Mouse (Mus musculus) cerebellum, postnatal 4 days (tissue): Measurements from ENCODE around the gene Arhgef3.

Experiments
- DNase-seq, 2 experiments: peaks; one replicate each; pipeline ENCODE4 v3.0.0; 2022; ENCODE audit warnings: low spot score in 2 of 2, mixed read lengths in 1 of 2

Gene Arhgef3

GRCm38 (mm10) chr14:27310559-27311242 is 196.0 kb downstream of the Arhgef3 start:
- DNase-seq: no peak

- DNase-seq: no peak
Measured at GRCm38 (mm10) chr14:27312380-27312779, 197.7 kb downstream of the Arhgef3 start.

DNA sequence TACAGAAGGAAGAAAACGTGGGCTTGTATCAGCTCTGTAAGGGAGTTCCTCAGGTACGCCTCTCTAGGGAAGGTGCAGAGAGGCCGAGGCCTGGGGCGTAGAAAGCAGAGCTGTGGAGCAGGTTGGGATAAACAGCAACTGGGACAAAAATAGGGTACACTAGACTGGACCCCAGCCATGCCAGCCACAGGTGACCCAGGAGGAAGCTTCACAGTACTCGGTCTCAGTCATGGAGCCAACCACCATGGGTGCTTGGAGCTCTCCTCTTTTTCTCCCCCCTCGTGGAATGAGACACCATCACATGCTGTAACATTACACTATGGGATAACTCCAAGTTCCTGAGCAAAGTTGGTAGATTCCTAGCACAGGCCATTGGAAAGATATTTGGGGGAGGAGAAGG is 201.0 kb downstream of the Arhgef3 start:
- DNase-seq: no peak

DNA sequence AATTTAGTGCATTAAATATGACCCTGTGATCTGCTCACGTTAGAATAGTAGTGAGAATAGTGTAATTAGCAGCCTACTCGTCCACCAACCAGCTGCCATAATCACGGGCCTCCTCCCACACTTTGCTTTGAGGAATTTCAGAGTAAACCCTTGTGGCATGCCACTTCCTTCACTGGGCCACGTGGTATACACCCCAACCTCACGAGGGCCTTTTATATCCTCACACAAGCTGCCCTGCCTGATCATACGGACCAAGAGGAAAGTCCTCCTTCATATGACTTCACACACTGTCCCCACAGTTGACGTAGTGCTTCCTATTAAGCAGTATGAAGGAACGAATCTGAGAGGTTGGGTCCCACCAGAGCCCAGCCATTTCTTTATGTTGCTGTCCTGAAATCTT is 202.4 kb downstream of the Arhgef3 start:
- no peak for DNase-seq

DNA sequence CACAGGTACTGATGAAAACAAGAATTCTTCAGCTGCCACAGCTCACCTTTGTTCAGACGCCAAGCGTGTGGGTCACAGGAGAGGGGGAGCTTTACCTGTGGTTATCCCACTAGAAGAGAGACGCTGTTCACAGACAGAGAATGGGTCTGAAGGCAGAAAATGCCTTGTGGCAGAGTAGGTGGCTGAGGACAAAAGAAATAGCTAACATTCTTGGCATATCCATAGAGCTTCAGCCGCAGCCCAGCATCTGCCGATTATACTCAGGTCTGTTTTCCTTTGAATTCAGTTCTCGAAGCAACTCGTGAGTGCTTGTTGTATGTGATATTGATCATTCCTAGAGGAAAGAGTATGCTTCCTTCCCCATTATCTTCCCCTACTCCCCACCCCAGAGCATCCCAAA is 204.7 kb downstream of the Arhgef3 start:
- no peak for DNase-seq

DNA sequence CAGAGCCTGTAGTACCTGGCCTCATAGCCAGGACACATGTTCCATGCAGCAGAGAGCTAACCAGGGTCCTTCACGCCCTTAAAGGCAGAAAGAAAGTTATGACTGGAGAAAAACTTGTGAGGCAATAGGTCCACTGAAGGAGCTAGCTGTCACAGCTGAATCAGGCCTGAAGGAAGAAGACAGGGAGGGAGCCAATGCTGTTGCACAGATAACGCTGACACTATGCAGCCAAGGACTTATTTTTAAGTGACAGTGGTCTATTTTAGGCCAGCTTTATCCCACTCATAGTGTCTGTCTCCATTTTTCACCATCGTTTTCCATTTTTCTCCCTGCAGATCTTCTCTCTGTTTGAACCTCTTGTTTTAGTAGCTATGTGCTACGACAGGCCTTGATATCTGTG is 207.3 kb downstream of the Arhgef3 start:
- DNase-seq: no peak

DNA sequence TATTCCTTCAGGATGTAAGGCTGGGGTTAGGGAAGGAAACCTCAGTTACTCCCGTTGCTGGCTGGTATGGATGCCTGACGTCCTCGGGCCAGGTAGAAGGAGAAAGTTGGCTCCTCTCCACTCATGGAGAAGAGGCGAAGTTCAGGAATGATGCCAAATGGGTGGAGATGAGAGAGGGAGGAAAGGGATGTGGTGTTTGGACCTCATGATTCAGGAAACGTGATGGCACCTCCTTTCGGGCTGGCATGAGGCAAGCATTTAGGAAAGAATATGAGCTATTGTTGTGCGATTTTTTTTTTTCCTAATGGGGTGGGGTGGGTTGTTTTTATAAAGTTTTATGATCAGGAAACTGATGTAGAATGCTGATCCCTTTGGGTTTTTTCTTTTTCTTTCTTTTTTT is 210.0 kb downstream of the Arhgef3 start:
- DNase-seq: no peak

GRCm38 (mm10) chr14:27325537-27325936 is 210.8 kb downstream of the Arhgef3 start:
- DNase-seq: no peak

- no peak for DNase-seq
Measured at GRCm38 (mm10) chr14:27327862-27328261, 213.2 kb downstream of the Arhgef3 start.

GRCm38 (mm10) chr14:27328952-27329351 is 214.3 kb downstream of the Arhgef3 start:
- no peak for DNase-seq

DNA sequence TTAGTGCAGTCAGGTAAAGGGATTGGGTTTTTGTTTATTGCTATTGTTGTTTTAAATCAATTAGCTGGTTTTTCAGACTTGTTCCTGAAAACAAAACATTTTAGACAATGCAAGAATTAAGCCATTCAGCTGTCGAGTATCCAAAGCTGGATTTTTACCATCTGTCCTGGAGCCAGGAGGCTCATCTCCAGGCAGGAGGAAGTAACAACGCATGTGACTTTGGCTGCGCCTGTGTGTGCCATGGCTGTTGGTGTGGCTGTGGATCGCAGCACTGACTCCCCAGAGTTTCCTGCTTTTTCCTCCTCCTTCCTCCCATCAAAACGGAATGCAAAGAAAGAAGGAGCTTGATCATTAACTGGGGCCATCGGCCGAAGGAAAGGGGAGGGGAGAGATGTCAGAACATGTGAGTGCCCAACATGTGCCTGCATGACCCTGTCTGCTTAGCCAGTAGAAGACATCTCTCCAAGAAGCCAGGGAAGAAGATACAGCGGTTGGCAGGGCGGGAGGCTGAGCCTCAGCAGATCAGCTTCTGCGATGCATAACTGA is 216.9 kb downstream of the Arhgef3 start:
- DNase-seq: no peak

GRCm38 (mm10) chr14:27332359-27332987 is 217.8 kb downstream of the Arhgef3 start:
- DNase-seq: peak in 1 of 2 experiments; percentile 22

- DNase-seq: peak; percentile 50 to 56
Measured at GRCm38 (mm10) chr14:27335331-27336207, 220.9 kb downstream of the Arhgef3 start.

DNA sequence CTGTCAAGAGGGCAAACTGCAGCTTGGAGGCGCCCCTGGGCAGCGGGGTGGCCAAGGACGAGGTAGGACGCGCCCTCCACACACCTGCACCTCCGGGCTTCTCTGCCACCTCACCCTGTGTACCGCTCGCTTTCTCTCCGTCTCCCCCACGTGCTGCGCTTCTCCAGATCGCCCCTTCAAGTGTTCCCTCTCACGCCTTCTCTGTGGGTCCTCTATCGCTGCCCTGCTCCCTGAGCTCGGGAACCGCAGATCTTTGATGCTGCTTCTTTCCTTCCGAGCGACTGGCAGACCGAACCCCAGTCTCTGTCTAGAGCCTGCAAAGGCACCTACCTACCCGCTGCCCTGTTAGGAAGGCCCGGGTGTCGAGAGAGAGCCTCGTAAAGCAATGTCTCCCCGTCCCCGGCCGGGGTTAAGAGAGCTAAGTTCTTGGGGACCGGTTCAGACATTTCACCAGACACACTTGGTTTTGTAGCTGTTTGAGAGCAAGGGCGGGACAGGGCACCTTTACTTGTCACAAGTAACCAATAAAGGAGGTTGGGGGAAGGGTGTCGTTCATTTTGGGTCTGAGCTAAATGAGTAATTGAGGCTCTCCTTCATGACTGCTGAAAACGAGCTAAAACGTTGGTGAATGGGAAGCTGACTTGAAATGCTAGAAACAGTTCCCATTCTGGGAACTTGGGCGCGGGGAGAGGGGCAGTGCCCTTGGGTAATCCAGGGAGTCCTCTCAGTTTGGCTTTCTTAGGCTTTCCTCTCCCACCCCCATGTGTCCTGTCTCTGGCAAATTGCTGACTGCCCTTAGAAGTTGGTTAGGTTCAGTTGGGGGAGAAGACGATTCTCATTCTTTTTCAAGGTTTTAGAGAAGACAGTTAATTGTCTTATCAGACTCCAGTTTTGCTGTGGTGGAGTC is 221.8 kb downstream of the Arhgef3 start:
- DNase-seq: no peak

GRCm38 (mm10) chr14:27337156-27337555 is 222.5 kb downstream of the Arhgef3 start:
- no peak for DNase-seq

- DNase-seq: peak in 1 of 2 experiments; percentile 32
Measured at GRCm38 (mm10) chr14:27338034-27338708, 223.5 kb downstream of the Arhgef3 start.

DNA sequence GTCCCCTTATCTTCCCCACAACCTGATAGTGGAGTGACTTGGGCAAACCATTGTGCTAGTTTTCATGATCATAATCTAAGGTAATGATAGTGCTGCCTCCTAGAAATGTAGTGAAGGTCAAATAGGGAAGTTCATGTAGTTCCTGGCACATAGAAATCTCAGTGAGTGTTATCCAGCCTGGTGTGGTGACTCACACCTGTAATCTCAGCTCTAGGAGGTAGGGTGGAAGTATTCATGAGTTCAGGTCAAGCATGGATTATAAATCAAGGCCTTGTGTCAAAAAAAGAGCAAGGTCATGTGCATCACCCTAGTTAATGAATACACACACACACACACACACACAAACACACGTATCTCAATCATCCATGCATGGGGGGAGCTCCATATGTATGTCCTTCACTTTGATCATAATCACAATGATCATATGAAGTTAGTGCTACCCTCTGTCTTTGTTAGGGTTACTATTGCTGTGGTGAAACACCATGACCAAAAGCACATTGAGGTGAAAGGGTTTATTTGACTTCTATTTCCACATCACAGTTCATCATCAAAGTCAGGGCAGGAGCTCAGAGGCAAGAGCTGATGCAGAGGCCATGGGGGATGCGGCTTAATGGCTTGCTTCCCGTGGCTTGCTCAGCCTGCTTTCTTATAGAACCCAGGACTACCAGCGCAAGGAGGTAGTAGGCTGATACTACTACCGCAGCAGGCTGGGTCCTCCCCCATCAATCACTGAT is 226.2 kb downstream of the Arhgef3 start:
- DNase-seq: no peak

GRCm38 (mm10) chr14:27341486-27341885 is 226.8 kb downstream of the Arhgef3 start:
- no peak for DNase-seq

DNA sequence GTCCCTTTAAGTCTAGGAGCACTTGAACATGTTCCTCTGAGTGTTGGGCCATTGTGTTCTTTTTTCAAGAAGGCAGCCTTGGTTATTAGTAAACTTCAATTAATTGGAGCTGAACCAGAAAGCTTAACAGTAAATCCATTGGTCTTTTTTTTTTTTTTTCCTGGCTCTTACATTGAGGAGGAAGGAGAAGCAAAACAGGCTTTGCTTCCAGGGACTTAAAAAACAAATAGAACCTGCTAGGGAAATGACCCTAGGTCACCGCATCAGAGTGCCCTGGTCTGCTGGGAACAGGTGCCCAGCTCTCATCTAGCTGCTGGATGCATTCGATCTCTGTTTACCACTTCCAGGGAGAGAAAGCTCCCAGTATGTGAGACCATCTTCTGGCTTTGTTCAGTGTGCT is 227.8 kb downstream of the Arhgef3 start:
- no peak for DNase-seq
